Mouse (Mus musculus) CH12.LX (cell line): ENCODE measurements around the gene Cenph. TPM values are rescaled to one million over a fixed set of nuclear protein-coding genes. Genes with fewer than 3 reads are reported as not detected.

Source experiments
- DNase-seq: peaks from one replicate; pipeline ENCODE4 v3.0.0-alpha.2; 2013; ENCODE audit errors: extremely low read depth
- H3K27ac ChIP-seq: 2 replicates; pipeline ENCODE4 v1.5.1; 2012; ENCODE audit warnings: low read depth, mild to moderate bottlenecking, control low read depth, moderate library complexity; ENCODE audit not compliant: insufficient read depth
- H3K27me3 ChIP-seq: replicated peaks from 2 replicates; pipeline ENCODE3; 2012; ENCODE audit warnings: inconsistent platforms
- H3K36me3 ChIP-seq, 2 experiments: replicated peaks in 1 of 2; 2 replicates each; pipeline versions ENCODE3 to v1.6.1; 2012; ENCODE audit warnings: inconsistent platforms in 1 of 2, low read length in 1 of 2, mild to moderate bottlenecking in 1 of 2, mixed read lengths in 1 of 2, moderate library complexity in 1 of 2; ENCODE audit not compliant: control insufficient read depth in 1 of 2, insufficient read depth in 1 of 2
- H3K4me1 ChIP-seq, 2 experiments: 2 replicates each; pipeline ENCODE4 v1.6.1; 2012; ENCODE audit warnings: inconsistent platforms in 1 of 2, moderate library complexity in 1 of 2; ENCODE audit not compliant: insufficient read depth in 2 of 2, control insufficient read depth in 1 of 2
- H3K4me2 ChIP-seq: 2 replicates; pipeline ENCODE4 v1.6.1; 2012; ENCODE audit warnings: low read depth, mild to moderate bottlenecking, control low read depth; ENCODE audit not compliant: poor library complexity, insufficient read depth, severe bottlenecking
- H3K4me3 ChIP-seq, 3 experiments: fragments of 150-350 bp in 1 of 3; sonication (generic) in 1 of 3; replicated peaks in 1 of 3; 2 replicates each; pipeline versions ENCODE3 to v1.5.1; 2011 to 2012; ENCODE audit warnings: low read depth in 2 of 3, low read length in 2 of 3, mild to moderate bottlenecking in 2 of 3, moderate library complexity in 2 of 3, control low read depth in 1 of 3, improper control_type of control experiment in 1 of 3, inconsistent platforms in 1 of 3, mixed read lengths in 1 of 3; ENCODE audit not compliant: poor library complexity in 1 of 3
- H3K79me2 ChIP-seq: replicated peaks from 2 replicates; pipeline ENCODE4 v1.6.1; 2012; ENCODE audit warnings: mild to moderate bottlenecking, moderate library complexity; ENCODE audit not compliant: control insufficient read depth, poor library complexity, insufficient read depth, severe bottlenecking; ENCODE audit errors: extremely low read depth
- H3K9ac ChIP-seq: 2 replicates; pipeline ENCODE4 v1.6.1; 2012; ENCODE audit warnings: low read depth, mild to moderate bottlenecking, control low read depth, moderate library complexity; ENCODE audit not compliant: insufficient read depth
- H3K9me3 ChIP-seq: replicated peaks from 2 replicates; pipeline ENCODE3; 2012; ENCODE audit warnings: low read length, inconsistent platforms, mixed read lengths
- BHLHE40 ChIP-seq: IDR thresholded peaks from 2 replicates; pipeline ENCODE4 v1.6.1; 2011; ENCODE audit warnings: mild to moderate bottlenecking, low read depth, low read length, improper control_type of control experiment
- CHD1 ChIP-seq: IDR thresholded peaks from 2 replicates; pipeline ENCODE4 v1.6.1; 2012; ENCODE audit warnings: low read depth, low read length, improper control_type of control experiment, inconsistent platforms
- CTCF ChIP-seq, 2 experiments: IDR thresholded peaks in 1 of 2; conservative IDR thresholded peaks in 1 of 2; 2 replicates each; pipeline ENCODE4 v1.5.1; 2011 to 2012; ENCODE audit warnings: low read depth in 2 of 2, low read length in 2 of 2, improper control_type of control experiment in 1 of 2, inconsistent platforms in 1 of 2, mild to moderate bottlenecking in 1 of 2, moderate library complexity in 1 of 2
- E2F4 ChIP-seq: IDR thresholded peaks from 2 replicates; pipeline ENCODE4 v1.6.1; 2011; ENCODE audit warnings: low read depth, low read length, improper control_type of control experiment; ENCODE audit not compliant: insufficient replicate concordance
- ELF1 ChIP-seq: IDR thresholded peaks from 2 replicates; pipeline ENCODE4 v1.6.1; 2014; ENCODE audit warnings: low read depth, mild to moderate bottlenecking, inconsistent platforms, low read length, improper control_type of control experiment
- ETS1 ChIP-seq: conservative IDR thresholded peaks from 2 replicates; pipeline ENCODE4 v1.6.1; 2012; ENCODE audit warnings: low read depth, mild to moderate bottlenecking, inconsistent platforms, low read length, improper control_type of control experiment, moderate library complexity
- GABPA ChIP-seq: IDR thresholded peaks from 2 replicates; pipeline ENCODE4 v1.6.1; 2012; ENCODE audit warnings: low read depth, low read length, improper control_type of control experiment, inconsistent platforms; ENCODE audit not compliant: insufficient replicate concordance
- JUND ChIP-seq: conservative IDR thresholded peaks from 2 replicates; pipeline ENCODE4 v1.6.1; 2011; ENCODE audit warnings: low read depth, low read length, improper control_type of control experiment
- KAT2A ChIP-seq: IDR thresholded peaks from 2 replicates; pipeline ENCODE4 v1.6.1; 2012; ENCODE audit warnings: low read length, improper control_type of control experiment, inconsistent platforms; ENCODE audit not compliant: insufficient replicate concordance
- MAX ChIP-seq: IDR thresholded peaks from 2 replicates; pipeline ENCODE4 v1.6.1; 2011; ENCODE audit warnings: low read length, improper control_type of control experiment
- MAZ ChIP-seq: IDR thresholded peaks from 2 replicates; pipeline ENCODE4 v1.6.1; 2012; ENCODE audit warnings: low read depth, mild to moderate bottlenecking, inconsistent platforms, low read length, improper control_type of control experiment, moderate library complexity
- MEF2A ChIP-seq: IDR thresholded peaks from 2 replicates; pipeline ENCODE4 v1.6.1; 2014; ENCODE audit warnings: low read depth, mild to moderate bottlenecking, inconsistent platforms, low read length, improper control_type of control experiment, borderline replicate concordance
- POLR2A ChIP-seq: IDR thresholded peaks from 2 replicates; pipeline ENCODE4 v1.6.1; 2011; ENCODE audit warnings: low read depth, mild to moderate bottlenecking, improper control_type of control experiment, low read length
- POLR2AphosphoS2 ChIP-seq: IDR thresholded peaks from 2 replicates; pipeline ENCODE4 v1.6.1; 2011; ENCODE audit warnings: low read depth, low read length, improper control_type of control experiment
- TBP ChIP-seq: conservative IDR thresholded peaks from 2 replicates; pipeline ENCODE4 v1.6.1; 2011; ENCODE audit warnings: low read depth, low read length, improper control_type of control experiment
- TCF12 ChIP-seq: IDR thresholded peaks from 2 replicates; pipeline ENCODE4 v1.6.1; 2014; ENCODE audit warnings: low read depth, mild to moderate bottlenecking, inconsistent platforms, low read length, improper control_type of control experiment
- ZC3H11A ChIP-seq: IDR thresholded peaks from 2 replicates; pipeline ENCODE4 v1.6.1; 2012; ENCODE audit warnings: low read depth, mild to moderate bottlenecking, inconsistent platforms, low read length, improper control_type of control experiment
- ZNF384 ChIP-seq: IDR thresholded peaks from 2 replicates; pipeline ENCODE4 v1.6.1; 2012; ENCODE audit warnings: low read depth, low read length, improper control_type of control experiment, inconsistent platforms
- dilution Hi-C: fragments of 300-500 bp; cut with MboI; formaldehyde crosslinking; loops from 2 replicates; pipeline ENCODE4 v1.14.3; 2020; ENCODE audit warnings: low sequenced_read_pairs; ENCODE audit not compliant: extremely low pct_unique_long_range_greater_than_20kb, extremely low pct_ligation_motif_present
- in situ Hi-C: fragments of 300-500 bp; cut with MboI; formaldehyde crosslinking; loops from 3 replicates; pipeline ENCODE4 v1.14.3; 2019; ENCODE audit warnings: low sequenced_read_pairs, low pct_ligation_motif_present, low pct_unique_long_range_greater_than_20kb, mixed read lengths
- polyA plus RNA-seq: library from polyadenylated mRNA; unstranded; fragments of >175 nt; gene quantifications from 2 replicates; pipeline ENCODE4 v1.2.1, GENCODE M21; 2012; ENCODE audit warnings: low read depth; ENCODE audit not compliant: insufficient read length
- total RNA-seq, 2 experiments: library from RNA; depleted of rRNA; stranded (reverse); fragments of 300-350 nt in 1 of 2; fragments of >200 nt in 1 of 2; gene quantifications; 2 replicates each; pipeline ENCODE4 v1.2.3; 2012 to 2014

Gene Cenph
- total and polyA plus RNA-seq, 3 experiments, result 23.7 to 49.3 (median 49.1) TPM

DNA sequence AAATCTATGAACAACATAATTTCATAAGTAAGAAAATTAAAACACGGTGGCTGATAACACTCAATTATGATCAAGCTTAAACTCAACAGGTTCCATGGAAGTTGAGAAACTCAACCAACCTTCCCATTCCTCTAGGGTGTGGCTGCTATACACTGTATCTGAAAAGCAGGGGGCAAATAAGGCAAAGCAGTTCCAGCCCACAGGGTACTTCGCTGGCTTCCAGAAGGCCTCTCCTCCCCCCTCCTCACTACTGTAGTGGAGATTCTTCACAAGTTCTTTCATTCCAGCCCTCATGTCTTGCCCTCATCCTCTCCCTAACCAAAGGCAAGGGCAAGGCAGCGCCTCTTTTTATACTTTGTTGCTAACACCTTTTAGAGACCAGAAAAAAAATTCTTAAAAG, 48.2 kb upstream of the Cenph start:
- Histone ChIP-seq H3K9ac (peak overlapping the region; percentile 62), H3K9me3 (no peaks in the 10 kb centered on the region), H3K4me2 (peak overlapping the region; percentile 94), H3K36me3 (peaks cover 31 to 67% of the 10 kb centered on the region in 2 experiments), H3K79me2 (peaks cover 15% of the 10 kb centered on the region), H3K4me1 (peaks cover 0 to 27% of the 10 kb centered on the region in 2 experiments; a peak in 3 of 4 replicates), H3K4me3 (no peak overlapping the region), H3K27ac (peak overlapping the region; percentile 88), H3K27me3 (no peaks in the 10 kb centered on the region)
- 0 out of 2 replicates have a peak, but pooled peaks have one; percentile 65 for TF ChIP-seq CHD1
- TF ChIP-seq GABPA, result no peak
- in situ Hi-C loops, result no loop called here
- DNase-seq, result no peak
- dilution Hi-C loops, result no loop called here

- no peak for DNase-seq
- Histone ChIP-seq H3K9ac (no peak overlapping the region), H3K27me3 (no peaks in the 10 kb centered on the region), H3K9me3 (no peaks in the 10 kb centered on the region), H3K4me2 (no peak overlapping the region), H3K27ac (no peak overlapping the region), H3K36me3 (peaks cover 63 to 83% of the 10 kb centered on the region in 2 experiments), H3K4me3 (no peak overlapping the region), H3K79me2 (0 out of 2 replicates have a peak, but pooled peaks cover 2% of the 10 kb centered on the region), H3K4me1 (no peaks in the 10 kb centered on the region)
- TF ChIP-seq MAZ (no peak), JUND (no peak), TBP (no peak), TCF12 (no peak), POLR2AphosphoS2 (no peak)
- in situ Hi-C loops (no loop called here), dilution Hi-C loops (no loop called here)
These were observed 38.8 kb upstream of the Cenph start for GRCm38 (mm10) chr13:100814451-100814850.

- H3K27ac ChIP-seq, result no peak overlapping the region
- peaks cover 61 to 82% of the 10 kb centered on the region in 2 experiments for H3K36me3 ChIP-seq
- H3K27me3 ChIP-seq, result no peaks in the 10 kb centered on the region
- dilution Hi-C loops, result no loop called here
- no peaks in the 10 kb centered on the region for H3K9me3 ChIP-seq
- H3K9ac ChIP-seq, result no peak overlapping the region
- no peak for DNase-seq
- no peak overlapping the region for H3K4me2 ChIP-seq
- no peaks in the 10 kb centered on the region for H3K4me1 ChIP-seq
- in situ Hi-C loops, result no loop called here
- H3K79me2 ChIP-seq, result no peaks in the 10 kb centered on the region
- H3K4me3 ChIP-seq, result no peak overlapping the region
- no peak for TF ChIP-seq CTCF (conservative IDR thresholded peaks at IDR 0.05 in 1 of 2, IDR thresholded peaks at IDR 0.05 in 1 of 2; ENCODE audit: low read depth in 2 of 2, low read length in 2 of 2)
- TF ChIP-seq E2F4, result no peak
- no peak for TF ChIP-seq BHLHE40
- TF ChIP-seq CHD1, result no peak
- TF ChIP-seq ZC3H11A, result no peak
- no peak for TF ChIP-seq KAT2A
- TF ChIP-seq MEF2A, result no peak
- TF ChIP-seq POLR2AphosphoS2, result no peak
- no peak for TF ChIP-seq JUND
- no peak for TF ChIP-seq MAX
- TF ChIP-seq ETS1, result no peak
- no peak for TF ChIP-seq ZNF384
- no peak for TF ChIP-seq POLR2A
- no peak for TF ChIP-seq ELF1
These were observed 30.1 kb upstream of the Cenph start for GRCm38 (mm10) chr13:100805776-100806175.
